Mouse (Mus musculus) megakaryocyte, embryonic 14.5 days (primary cell): ENCODE measurements around the gene Tmem150c.

Experiments used
- FLI1 ChIP-seq: IDR thresholded peaks from 2 replicates; pipeline ENCODE4 v1.6.1; 2012; ENCODE audit warnings: low read length, inconsistent platforms, mixed read lengths
- GATA1 ChIP-seq: IDR thresholded peaks from 3 replicates; pipeline ENCODE4 v1.6.1; 2012; ENCODE audit warnings: mixed read lengths, low read length, inconsistent platforms, borderline replicate concordance

GRCm38 (mm10) chr5:100071541-100071940 lies 88.1 kb downstream of the Tmem150c start:
- TF ChIP-seq GATA1 (no peak), FLI1 (no peak)
